Mouse (Mus musculus): Measurements from ENCODE around the gene Wdfy4.

The Wdfy4 gene

DNA sequence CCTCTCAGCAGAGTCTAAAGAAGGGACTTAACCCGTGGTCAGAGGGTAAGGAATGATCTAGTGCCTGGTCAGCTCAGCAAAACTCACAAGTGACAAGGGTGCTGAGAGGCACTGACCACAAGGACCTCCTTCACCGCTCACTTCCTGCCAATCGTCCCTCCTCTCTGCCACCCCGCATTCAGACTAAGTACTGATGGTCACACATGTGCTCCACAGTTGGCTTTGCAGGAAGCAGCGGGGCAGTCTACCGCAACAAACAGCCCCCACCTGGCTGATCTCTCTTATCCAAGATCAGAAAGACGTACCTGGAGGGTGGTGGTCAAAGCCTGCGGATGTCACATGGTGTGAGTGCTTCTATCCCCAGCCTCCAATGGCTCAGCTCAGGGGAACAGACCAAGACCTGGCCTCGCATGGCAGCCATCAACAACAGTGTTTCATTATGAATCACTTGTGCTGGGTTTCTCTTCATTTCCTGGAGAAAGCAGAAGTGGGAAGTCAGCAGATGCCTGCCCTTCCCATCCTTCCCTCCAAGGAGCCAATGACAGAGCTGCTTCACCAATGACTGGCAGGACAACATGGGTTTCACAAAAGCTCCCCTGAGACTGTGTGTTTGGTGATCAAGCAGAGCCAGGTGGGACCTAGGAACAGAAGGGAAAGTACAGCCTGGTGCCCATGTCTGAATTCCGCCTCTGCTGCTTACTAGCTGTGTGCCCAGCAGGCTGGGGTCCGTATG, at the start of gene Wdfy4:
Gene Wdfy4 (minus strand): TSS at position 441 of the 733 bp plus-strand sequence.
- DNase-seq (ENCODE audit: low spot score) = no peak

DNA sequence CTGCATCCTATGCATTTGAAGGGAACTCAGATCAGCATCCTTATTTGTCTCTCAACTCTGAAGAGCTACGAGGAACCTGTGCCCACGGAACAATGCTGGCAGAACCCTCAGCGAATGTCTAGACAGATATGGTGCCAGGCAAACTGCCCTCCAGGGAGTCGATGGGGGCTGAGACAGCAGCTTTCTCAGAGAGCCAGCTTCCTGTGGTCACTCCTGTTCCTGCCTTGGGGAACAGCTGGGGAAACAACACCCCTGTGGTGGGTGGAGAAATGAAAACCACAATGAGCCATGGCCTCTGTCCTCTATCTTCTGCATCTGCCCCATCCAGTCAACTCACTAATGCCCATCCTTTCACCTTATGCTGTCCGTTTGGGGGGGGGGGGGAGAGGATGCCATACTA, 46.7 kb upstream of the Wdfy4 start:
- no peak for DNase-seq (ENCODE audit: low spot score)

DNA sequence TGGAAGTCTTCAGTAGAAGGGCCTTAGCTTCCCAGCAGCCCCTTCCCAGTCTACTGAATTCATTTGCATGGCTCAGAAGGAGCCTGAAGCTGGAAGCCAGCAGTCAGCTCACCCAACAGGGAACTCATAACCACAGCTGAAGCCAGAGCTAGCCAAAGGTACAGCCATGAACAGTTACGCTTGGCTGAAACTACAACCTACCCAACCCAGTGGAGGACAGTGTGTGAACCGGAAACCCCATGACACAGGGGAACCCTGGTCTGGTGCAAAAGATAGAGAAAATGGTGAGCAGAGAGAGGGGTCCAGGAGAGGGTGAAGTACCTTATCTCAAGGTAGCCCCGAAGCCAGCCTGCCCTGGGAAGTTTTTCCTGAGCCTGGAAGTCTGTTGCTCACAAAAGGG, 46.0 kb upstream of the Wdfy4 start:
- DNase-seq (ENCODE audit: low spot score) = no peak

GRCm38 (mm10) chr14:33230672-33231071, 45.4 kb upstream of the Wdfy4 start:
- DNase-seq (ENCODE audit: low spot score) = no peak

GRCm38 (mm10) chr14:33225235-33225634, 39.9 kb upstream of the Wdfy4 start:
- no peak for DNase-seq (ENCODE audit: low spot score)

- no peak for DNase-seq (ENCODE audit: low spot score)
Observed at GRCm38 (mm10) chr14:33216343-33217208, 31.3 kb upstream of the Wdfy4 start.

DNA sequence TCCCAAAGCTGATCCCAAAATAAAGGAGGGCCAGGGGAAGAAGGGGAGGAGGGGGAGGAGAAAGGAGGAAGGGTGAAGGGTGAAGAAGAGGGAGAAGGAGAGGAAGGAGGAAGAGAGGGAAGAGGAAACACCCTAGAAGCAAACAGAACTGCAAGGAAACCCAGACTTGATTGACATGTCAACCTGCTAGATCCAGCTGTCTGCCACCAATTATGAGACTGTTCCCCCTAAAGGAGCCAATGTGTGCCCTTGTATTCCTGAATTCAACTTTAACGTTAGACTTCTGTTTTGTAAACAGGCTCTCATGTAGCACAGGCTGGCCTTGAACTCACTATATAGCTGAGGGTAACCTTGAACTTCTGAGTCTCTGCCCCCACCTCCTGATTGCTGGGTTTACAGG, 29.9 kb upstream of the Wdfy4 start:
- DNase-seq (ENCODE audit: low spot score) = no peak

DNA sequence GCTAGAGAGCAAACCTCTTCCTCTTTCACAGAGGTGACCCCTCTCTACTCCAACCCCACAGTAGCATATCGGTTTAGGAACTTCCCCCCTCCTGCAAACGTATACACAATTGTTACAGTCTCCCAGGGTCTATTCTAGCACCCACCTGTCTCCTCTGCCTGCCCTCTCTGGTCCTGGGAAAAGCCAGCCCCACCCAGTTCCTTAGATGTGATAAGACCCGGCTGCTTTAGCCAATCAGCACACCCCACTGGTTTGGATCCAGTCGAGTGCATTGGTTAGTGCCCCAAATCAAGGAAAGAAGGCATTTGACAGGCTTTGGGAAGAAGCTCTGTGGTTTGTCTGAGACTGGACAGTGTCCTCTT, 29.4 kb upstream of the Wdfy4 start:
- DNase-seq (ENCODE audit: low spot score) = no peak

- peak; percentile 79 for DNase-seq (ENCODE audit: low spot score)
Observed at GRCm38 (mm10) chr14:33213823-33214766, 28.8 kb upstream of the Wdfy4 start, which contains the start of gene Arhgap22. Gene Arhgap22, plus strand, starts transcription at chr14:33214026.

DNA sequence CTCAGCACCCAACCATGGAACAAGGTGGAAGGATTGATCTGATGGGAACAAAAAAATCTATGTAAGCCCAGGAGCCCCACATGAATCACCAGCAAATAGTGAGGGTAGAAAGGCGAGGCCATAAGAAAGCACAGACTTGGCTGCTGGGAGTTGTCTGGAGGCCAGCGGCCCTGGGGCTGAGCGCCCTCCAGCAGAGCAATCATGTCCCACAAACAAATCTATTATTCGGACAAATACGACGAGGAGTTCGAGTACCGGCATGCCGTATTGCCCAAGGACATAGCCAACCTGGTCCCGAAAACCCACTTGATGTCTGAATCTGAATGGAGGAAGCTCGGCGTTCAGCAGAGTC, 27.6 kb upstream of the Wdfy4 start:
- DNase-seq (ENCODE audit: low spot score) = no peak

- DNase-seq (ENCODE audit: low spot score) = no peak
Observed at GRCm38 (mm10) chr14:33212271-33212957, 27.1 kb upstream of the Wdfy4 start.

DNA sequence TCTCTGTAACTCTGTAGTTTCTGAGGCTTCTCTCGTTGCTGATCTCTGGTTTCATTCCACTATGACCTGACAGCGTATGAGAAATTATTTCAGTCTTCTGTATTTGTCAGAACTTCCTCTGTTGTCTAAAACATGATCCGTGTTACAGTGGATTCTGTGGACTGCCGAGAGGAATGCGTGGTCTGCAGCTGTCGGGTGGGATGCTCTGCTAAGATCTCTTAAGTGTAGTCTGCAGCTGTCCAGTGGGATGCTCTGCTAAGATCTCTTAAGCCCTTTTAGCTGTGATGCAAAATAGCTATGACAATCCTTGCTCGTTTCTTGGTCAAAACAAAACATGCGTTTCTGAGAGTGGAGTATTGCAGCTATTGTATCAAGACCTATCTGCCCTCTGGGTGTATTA, 25.5 kb upstream of the Wdfy4 start:
- no peak for DNase-seq (ENCODE audit: low spot score)

GRCm38 (mm10) chr14:33208331-33208730, 23.0 kb upstream of the Wdfy4 start:
- DNase-seq (ENCODE audit: low spot score) = no peak

- no peak for DNase-seq (ENCODE audit: low spot score)
Observed at GRCm38 (mm10) chr14:33207011-33207410, 21.7 kb upstream of the Wdfy4 start.

DNA sequence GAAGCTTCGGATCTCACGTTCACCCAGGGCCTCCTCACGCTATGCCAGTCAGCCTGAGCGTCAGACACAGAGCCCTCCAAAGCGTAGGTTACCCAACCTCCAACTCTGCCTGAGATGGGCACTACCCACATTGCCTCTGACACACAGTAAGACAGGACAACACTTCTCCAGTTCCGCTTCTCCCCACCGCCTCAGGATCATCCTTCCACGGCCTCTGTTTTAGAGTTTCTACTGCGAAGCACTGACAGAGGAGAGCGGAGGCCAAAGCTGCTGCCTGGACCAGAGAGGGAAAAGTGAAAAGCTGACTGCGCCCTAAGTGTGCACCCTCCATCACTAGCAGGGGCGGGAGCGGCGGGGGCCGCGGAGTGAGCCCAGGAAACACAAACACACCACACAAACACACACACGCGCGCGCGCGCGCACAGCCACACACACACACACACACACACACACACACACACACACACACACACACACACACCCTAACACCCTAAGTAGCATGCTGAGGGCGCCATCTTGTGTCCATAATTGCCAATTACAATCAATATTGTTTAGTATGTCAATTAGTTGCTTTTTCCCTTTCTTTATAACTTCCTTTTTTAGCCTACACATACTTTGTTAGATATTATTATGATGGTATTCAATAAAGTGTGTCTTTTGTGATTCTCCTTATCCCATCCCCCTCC, 20.1 kb upstream of the Wdfy4 start:
- DNase-seq (ENCODE audit: low spot score) = no peak

DNA sequence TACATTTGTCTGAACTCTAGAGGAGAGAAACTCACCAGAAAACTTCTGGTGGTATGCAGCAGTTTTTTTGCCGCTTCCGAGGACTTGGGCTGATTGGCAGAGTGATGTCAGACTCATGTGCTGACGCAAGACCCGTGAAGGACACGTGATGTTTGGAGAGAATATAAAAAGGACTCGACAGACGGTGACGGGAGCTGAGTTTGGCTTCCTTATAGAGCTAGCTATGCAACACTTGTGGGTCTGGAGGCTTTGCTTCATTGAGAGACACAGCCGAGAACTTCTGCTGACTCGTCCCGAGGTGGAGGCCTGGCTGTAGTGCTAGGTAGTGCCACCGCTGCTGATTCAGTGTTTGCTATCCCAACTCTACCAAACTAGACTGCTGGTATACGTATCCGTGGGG, 18.5 kb upstream of the Wdfy4 start:
- DNase-seq (ENCODE audit: low spot score) = no peak

DNA sequence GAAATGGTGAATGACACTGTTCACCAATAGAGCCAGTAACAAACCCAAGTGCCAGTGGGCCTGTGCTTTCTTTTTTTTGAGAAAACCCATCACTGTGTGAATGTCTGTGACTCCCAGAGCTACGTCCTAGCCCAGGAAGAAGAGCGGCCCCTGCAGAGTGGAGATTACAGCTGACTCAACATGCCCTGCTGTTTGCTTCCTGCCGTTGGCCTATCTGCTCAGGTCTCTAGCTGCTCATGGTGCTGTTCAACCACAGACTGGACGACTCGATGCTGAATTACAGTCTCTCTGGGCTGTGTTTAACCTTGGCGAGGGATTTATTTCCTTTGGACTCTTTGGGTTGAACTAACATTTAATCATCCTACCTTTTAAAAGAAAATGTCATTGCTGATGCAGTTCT, 17.6 kb upstream of the Wdfy4 start:
- no peak for DNase-seq (ENCODE audit: low spot score)

- DNase-seq (ENCODE audit: low spot score) = no peak
Observed at GRCm38 (mm10) chr14:33202161-33202560, 16.9 kb upstream of the Wdfy4 start.

- no peak for DNase-seq (ENCODE audit: low spot score)
Observed at GRCm38 (mm10) chr14:33194241-33194640, 8.9 kb upstream of the Wdfy4 start.

DNA sequence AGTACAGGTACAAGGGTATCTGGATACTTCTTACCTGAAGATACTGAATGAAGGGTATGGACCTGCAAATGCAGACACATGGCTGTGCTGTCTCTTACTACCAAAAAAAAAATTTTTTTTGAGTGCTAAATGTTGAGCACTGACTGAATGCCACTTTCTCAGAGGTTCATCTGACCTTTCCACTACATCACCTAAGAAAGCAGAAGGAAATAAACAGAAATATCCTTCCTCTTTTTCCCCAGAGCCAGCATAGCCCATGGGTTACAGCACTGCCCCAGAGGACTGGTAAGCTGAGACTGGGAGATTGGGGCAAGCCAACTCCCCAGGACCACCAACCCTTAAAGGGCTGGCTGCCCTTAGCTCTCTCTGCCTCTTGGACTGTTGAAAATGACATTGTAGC, 8.5 kb upstream of the Wdfy4 start:
- no peak for DNase-seq (ENCODE audit: low spot score)

- no peak for DNase-seq (ENCODE audit: low spot score)
Observed at GRCm38 (mm10) chr14:33190646-33191045, 5.3 kb upstream of the Wdfy4 start.
